ENCODE assay signal across 22 mouse cellular contexts in the genomic region with DNA sequence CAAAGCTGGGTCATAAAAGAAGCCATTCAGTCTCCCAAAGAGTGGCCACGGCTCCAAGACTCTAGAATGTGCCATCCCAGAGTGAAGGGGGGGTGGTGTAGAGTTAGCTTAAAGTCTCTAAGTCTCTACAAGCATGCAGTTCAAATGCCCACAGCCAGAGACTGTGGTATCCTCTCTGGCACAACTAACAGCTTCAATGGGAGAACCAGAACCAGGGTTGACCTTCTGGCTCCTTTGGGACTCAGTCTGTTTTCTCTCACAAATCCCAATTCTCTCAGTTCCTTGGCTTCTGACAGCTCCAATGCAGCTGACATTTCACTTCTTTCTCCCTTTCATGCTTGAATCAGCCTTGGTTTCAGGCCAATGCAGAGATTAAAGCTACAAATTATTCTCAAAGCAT. TPM values are rescaled to one million over a fixed set of nuclear protein-coding genes. Genes with fewer than 3 reads are reported as not detected.
DNase-seq lines count a peak whose midpoint lies in the region; ATAC-seq and TF ChIP-seq lines count a peak whose summit lies in the region.
"Had no signal": no experiment of that assay in that cellular context is flagged by ENCODE, and none has a peak within 500 bp of the region (broad histone marks: within the 10 kb centered on the region; RNA-seq: fewer than 3 reads in every experiment).

No protein-coding gene starts in this region.

- no peak overlapping the region for H3K27ac ChIP-seq in forebrain, postnatal 0 days (ENCODE audit: low read depth, low read length)
- H3K27ac ChIP-seq in forebrain, embryonic 16.5 days (ENCODE audit: low read length): no peak overlapping the region
- no peak overlapping the region for H3K27ac ChIP-seq in hindbrain, embryonic 16.5 days (ENCODE audit: low read depth, low read length)
- H3K27ac ChIP-seq in hindbrain, embryonic 13.5 days: no peak overlapping the region
- H3K27ac ChIP-seq in midbrain, postnatal 0 days (ENCODE audit: low read depth, low read length): no peak overlapping the region
- no peak overlapping the region for H3K27ac ChIP-seq in midbrain, embryonic 13.5 days
- H3K27ac ChIP-seq: embryonic facial prominence, embryonic 12.5 days; forebrain, embryonic 12.5 days; hindbrain, embryonic 14.5 days had no signal

- WGBS in forebrain, postnatal 0 days: 88% methylated on average over 1 of the region's 1 CpGs
- WGBS in forebrain, embryonic 16.5 days: 84% methylated on average over 1 of the region's 1 CpGs
- WGBS in hindbrain, embryonic 16.5 days: 76% methylated on average over 1 of the region's 1 CpGs
- 96% methylated on average over 1 of the region's 1 CpGs for WGBS in hindbrain, embryonic 13.5 days
- 74% methylated on average over 1 of the region's 1 CpGs for WGBS in midbrain, postnatal 0 days
- 90% methylated on average over 1 of the region's 1 CpGs for WGBS in midbrain, embryonic 13.5 days

- no peaks in the 10 kb centered on the region for H3K4me1 ChIP-seq in forebrain, postnatal 0 days (ENCODE audit: insufficient read depth)
- peaks cover 9% of the 10 kb centered on the region; the same call in 1 of the 2 replicates for H3K4me1 ChIP-seq in forebrain, embryonic 16.5 days (replicated peaks; ENCODE audit: control insufficient read depth, insufficient read depth, low read length)
- H3K4me1 ChIP-seq in hindbrain, embryonic 16.5 days (ENCODE audit: control insufficient read depth, insufficient read depth, low read depth, low read length): peaks cover 1% of the 10 kb centered on the region; the same call in 1 of the 2 replicates
- no peaks in the 10 kb centered on the region for H3K4me1 ChIP-seq in hindbrain, embryonic 13.5 days (replicated peaks)
- no peaks in the 10 kb centered on the region for H3K4me1 ChIP-seq in midbrain, postnatal 0 days (ENCODE audit: insufficient read depth, low read length)
- H3K4me1 ChIP-seq in midbrain, embryonic 13.5 days (replicated peaks): no peaks in the 10 kb centered on the region
- H3K4me1 ChIP-seq: embryonic facial prominence, embryonic 12.5 days; forebrain, embryonic 12.5 days had no signal

- DNase-seq in forebrain, postnatal 0 days: no peak
- DNase-seq in midbrain, postnatal 0 days (ENCODE audit: low spot score): peak; percentile 31
- no peak for DNase-seq in right cerebral cortex, postnatal 10 days (ENCODE audit: low spot score in 2 of 2)
- DNase-seq: adrenal gland, adult 8-10 months; gastrocnemius, adult 2 months; gastrocnemius, postnatal 25 days had no signal

- no peaks in the 10 kb centered on the region for H3K9me3 ChIP-seq in forebrain, postnatal 0 days (ENCODE audit: low read length)
- no peaks in the 10 kb centered on the region for H3K9me3 ChIP-seq in forebrain, embryonic 16.5 days (ENCODE audit: control insufficient read depth, low read length)
- no peaks in the 10 kb centered on the region for H3K9me3 ChIP-seq in hindbrain, embryonic 16.5 days (ENCODE audit: control insufficient read depth, low read length)
- H3K9me3 ChIP-seq in hindbrain, embryonic 13.5 days: no peaks in the 10 kb centered on the region
- no peaks in the 10 kb centered on the region for H3K9me3 ChIP-seq in midbrain, postnatal 0 days (ENCODE audit: low read length)
- no peaks in the 10 kb centered on the region for H3K9me3 ChIP-seq in midbrain, embryonic 13.5 days
- H3K9me3 ChIP-seq: embryonic facial prominence, embryonic 12.5 days; forebrain, embryonic 12.5 days had no signal

- TF ChIP-seq CTCF in forebrain, postnatal 0 days (IDR thresholded peaks at IDR 0.05; ENCODE audit: low read depth): no peak
- no peak for TF ChIP-seq CTCF in midbrain, postnatal 0 days (IDR thresholded peaks at IDR 0.05)

- ATAC-seq in forebrain, postnatal 0 days: 0 out of 2 replicates have a peak, but pooled peaks have one; percentile 23
- no peak for ATAC-seq in forebrain, embryonic 16.5 days
- ATAC-seq in hindbrain, embryonic 16.5 days: peak; percentile 55; the same call in 1 of the 2 replicates
- no peak for ATAC-seq in hindbrain, embryonic 13.5 days (ENCODE audit: low FRiP score)
- ATAC-seq in midbrain, postnatal 0 days (ENCODE audit: low FRiP score): no peak
- ATAC-seq in midbrain, embryonic 13.5 days: no peak
- ATAC-seq: intestine, postnatal 0 days had no signal

- no peak overlapping the region for H3K4me3 ChIP-seq in forebrain, postnatal 0 days (ENCODE audit: low read depth, low read length)
- H3K4me3 ChIP-seq in forebrain, embryonic 16.5 days (replicated peaks; ENCODE audit: low read length): no peak overlapping the region
- no peak overlapping the region for H3K4me3 ChIP-seq in hindbrain, embryonic 16.5 days (ENCODE audit: low read length)
- no peak overlapping the region for H3K4me3 ChIP-seq in hindbrain, embryonic 13.5 days
- no peak overlapping the region for H3K4me3 ChIP-seq in midbrain, postnatal 0 days (ENCODE audit: low read depth, low read length)
- no peak overlapping the region for H3K4me3 ChIP-seq in midbrain, embryonic 13.5 days (replicated peaks)
- H3K4me3 ChIP-seq: embryonic facial prominence, embryonic 12.5 days; forebrain, embryonic 12.5 days; gastrocnemius, adult 2 months had no signal

- no peak overlapping the region for H3K9ac ChIP-seq in forebrain, postnatal 0 days
- H3K9ac ChIP-seq in forebrain, embryonic 16.5 days (replicated peaks; ENCODE audit: low read depth, low read length): no peak overlapping the region
- no peak overlapping the region for H3K9ac ChIP-seq in hindbrain, embryonic 16.5 days (ENCODE audit: low read depth, low read length)
- no peak overlapping the region for H3K9ac ChIP-seq in hindbrain, embryonic 13.5 days
- H3K9ac ChIP-seq in midbrain, postnatal 0 days (replicated peaks; ENCODE audit: low read length, poor library complexity, severe bottlenecking): no peak overlapping the region
- H3K9ac ChIP-seq in midbrain, embryonic 13.5 days (replicated peaks): no peak overlapping the region
- H3K9ac ChIP-seq: embryonic facial prominence, embryonic 12.5 days; forebrain, embryonic 12.5 days; hindbrain, embryonic 14.5 days had no signal

- peaks cover 12% of the 10 kb centered on the region; the same call in 1 of the 2 replicates for H3K36me3 ChIP-seq in forebrain, postnatal 0 days (ENCODE audit: insufficient read depth)
- H3K36me3 ChIP-seq in forebrain, embryonic 16.5 days (ENCODE audit: control insufficient read depth, insufficient read depth): 0 out of 2 replicates have a peak, but pooled peaks cover 5% of the 10 kb centered on the region
- no peaks in the 10 kb centered on the region; the same call in 1 of the 2 replicates for H3K36me3 ChIP-seq in hindbrain, embryonic 16.5 days (ENCODE audit: control insufficient read depth, insufficient read depth, low read length)
- H3K36me3 ChIP-seq in hindbrain, embryonic 13.5 days: peaks cover 10% of the 10 kb centered on the region
- H3K36me3 ChIP-seq in midbrain, postnatal 0 days (ENCODE audit: insufficient read depth, low read length): peaks cover 5% of the 10 kb centered on the region; the same call in 1 of the 2 replicates
- H3K36me3 ChIP-seq in midbrain, embryonic 13.5 days: peaks cover 20% of the 10 kb centered on the region

- no peak overlapping the region for H3K4me2 ChIP-seq in forebrain, postnatal 0 days (ENCODE audit: low read depth)
- no peak overlapping the region for H3K4me2 ChIP-seq in forebrain, embryonic 16.5 days (ENCODE audit: low read length)
- H3K4me2 ChIP-seq in hindbrain, embryonic 16.5 days (ENCODE audit: low read length): no peak overlapping the region
- no peak overlapping the region for H3K4me2 ChIP-seq in hindbrain, embryonic 13.5 days
- no peak overlapping the region for H3K4me2 ChIP-seq in midbrain, postnatal 0 days (ENCODE audit: low read depth, low read length, poor library complexity, severe bottlenecking)
- no peak overlapping the region for H3K4me2 ChIP-seq in midbrain, embryonic 13.5 days (replicated peaks)
- H3K4me2 ChIP-seq: embryonic facial prominence, embryonic 12.5 days; forebrain, embryonic 12.5 days; heart, embryonic 11.5 days; hindbrain, embryonic 14.5 days had no signal

- no peaks in the 10 kb centered on the region for H3K27me3 ChIP-seq in forebrain, postnatal 0 days (ENCODE audit: insufficient read depth, low read length)
- H3K27me3 ChIP-seq in forebrain, embryonic 16.5 days (replicated peaks; ENCODE audit: control insufficient read depth, insufficient read depth, low read length): no peaks in the 10 kb centered on the region
- no peaks in the 10 kb centered on the region for H3K27me3 ChIP-seq in hindbrain, embryonic 16.5 days (replicated peaks; ENCODE audit: control insufficient read depth, insufficient read depth, low read length)
- no peaks in the 10 kb centered on the region for H3K27me3 ChIP-seq in hindbrain, embryonic 13.5 days
- H3K27me3 ChIP-seq in midbrain, postnatal 0 days (ENCODE audit: insufficient read depth, low read length): no peaks in the 10 kb centered on the region
- H3K27me3 ChIP-seq in midbrain, embryonic 13.5 days: no peaks in the 10 kb centered on the region
- H3K27me3 ChIP-seq: embryonic facial prominence, embryonic 12.5 days; forebrain, embryonic 12.5 days had no signal

RNA-seq across cellular contexts. Expression of a gene that starts 12.9 kb away (rescaled TPM):
- 24.4 and 26.4 TPM in 2 replicates for total RNA-seq in forebrain, postnatal 0 days (2014; rRNA removed)
- 6.7 and 10.2 TPM in 2 replicates for polyA plus RNA-seq in forebrain, postnatal 0 days (2015; fragmentation: Nextera tagmentation; extraction: Ambion mirVana)
- 43.2 and 50.4 TPM in 2 replicates for polyA plus RNA-seq in forebrain, embryonic 16.5 days (2015; fragmentation: Nextera tagmentation; extraction: Ambion mirVana)
- polyA plus RNA-seq in hindbrain, embryonic 16.5 days (2015; fragmentation: Nextera tagmentation; extraction: Ambion mirVana): 12.8 and 16.7 TPM in 2 replicates
- 14.4 and 19.1 TPM in 2 replicates for polyA plus RNA-seq in hindbrain, embryonic 13.5 days (2015; fragmentation: Nextera tagmentation; extraction: Ambion mirVana)
- 20.0 and 23.6 TPM in 2 replicates for total RNA-seq in midbrain, postnatal 0 days (2014; rRNA removed)
- 6.7 and 7.8 TPM in 2 replicates for polyA plus RNA-seq in midbrain, postnatal 0 days (2015; fragmentation: Nextera tagmentation; extraction: Ambion mirVana)
- 14.2 and 14.3 TPM in 2 replicates for polyA plus RNA-seq in midbrain, embryonic 13.5 days (2015; fragmentation: Nextera tagmentation; extraction: Ambion mirVana)

RNA-seq across cellular contexts. Expression of a gene that starts 15.9 kb away (rescaled TPM):
- total RNA-seq in forebrain, postnatal 0 days (2014; rRNA removed): not detected in 2 replicates
- 0.13 TPM in 2 replicates for polyA plus RNA-seq in forebrain, postnatal 0 days (2015; fragmentation: Nextera tagmentation; extraction: Ambion mirVana)
- polyA plus RNA-seq in forebrain, embryonic 16.5 days (2015; fragmentation: Nextera tagmentation; extraction: Ambion mirVana): 0.10 and 0.55 TPM in 2 replicates
- polyA plus RNA-seq in hindbrain, embryonic 16.5 days (2015; fragmentation: Nextera tagmentation; extraction: Ambion mirVana): 0.31 and 0.37 TPM in 2 replicates
- 0.18 and 0.25 TPM in 2 replicates for polyA plus RNA-seq in hindbrain, embryonic 13.5 days (2015; fragmentation: Nextera tagmentation; extraction: Ambion mirVana)
- total RNA-seq in midbrain, postnatal 0 days (2014; rRNA removed): 0.16 and 0.38 TPM in 2 replicates
- 0.14 TPM in 1 of 2 replicates, not detected in the other for polyA plus RNA-seq in midbrain, postnatal 0 days (2015; fragmentation: Nextera tagmentation; extraction: Ambion mirVana)
- polyA plus RNA-seq in midbrain, embryonic 13.5 days (2015; fragmentation: Nextera tagmentation; extraction: Ambion mirVana): 0.13 and 0.15 TPM in 2 replicates
- total RNA-seq: adrenal gland, adult 8-10 months; adrenal gland, postnatal 36 days; common myeloid progenitor, adult 5-6 weeks; ES-E14; gastrocnemius, adult 2 months; gastrocnemius, postnatal 25 days; granulocyte monocyte progenitor cell, adult 5-6 weeks; heart, postnatal 4 days had no signal
- polyA plus RNA-seq: embryonic facial prominence, embryonic 12.5 days; heart, embryonic 11.5 days; heart, embryonic 16.5 days; inflammation-experienced regulatory T-cells, adult 6 months; intestine, postnatal 0 days had no signal

RNA-seq across cellular contexts. Expression of a gene that starts 48.1 kb away (rescaled TPM):
- total RNA-seq in forebrain, postnatal 0 days (2014; rRNA removed): 25.3 and 29.9 TPM in 2 replicates
- polyA plus RNA-seq in forebrain, postnatal 0 days (2015; fragmentation: Nextera tagmentation; extraction: Ambion mirVana): 77.2 and 83.1 TPM in 2 replicates
- 129 and 134 TPM in 2 replicates for polyA plus RNA-seq in forebrain, embryonic 16.5 days (2015; fragmentation: Nextera tagmentation; extraction: Ambion mirVana)
- polyA plus RNA-seq in hindbrain, embryonic 16.5 days (2015; fragmentation: Nextera tagmentation; extraction: Ambion mirVana): 90.2 and 90.6 TPM in 2 replicates
- 126 and 132 TPM in 2 replicates for polyA plus RNA-seq in hindbrain, embryonic 13.5 days (2015; fragmentation: Nextera tagmentation; extraction: Ambion mirVana)
- 14.9 and 18.6 TPM in 2 replicates for total RNA-seq in midbrain, postnatal 0 days (2014; rRNA removed)
- 71.7 and 73.7 TPM in 2 replicates for polyA plus RNA-seq in midbrain, postnatal 0 days (2015; fragmentation: Nextera tagmentation; extraction: Ambion mirVana)
- 152 and 165 TPM in 2 replicates for polyA plus RNA-seq in midbrain, embryonic 13.5 days (2015; fragmentation: Nextera tagmentation; extraction: Ambion mirVana)

Comparison
In these comparisons a context has a peak if more than half of its experiments do, and no peak if none do; other contexts are left out.
1. ATAC-seq: peak in forebrain, postnatal 0 days (single experiment) and hindbrain, embryonic 16.5 days (single experiment); none in forebrain, embryonic 16.5 days (single experiment), hindbrain, embryonic 13.5 days (single experiment), midbrain, postnatal 0 days (single experiment) and midbrain, embryonic 13.5 days (single experiment).